Mouse (Mus musculus): ENCODE results near the gene Bet1. TPM values are rescaled to one million over a fixed set of nuclear protein-coding genes. Genes with fewer than 3 reads are reported as not detected.

Bet1 gene
- 77.3 and 80.3 TPM in 2 replicates for polyA plus RNA-seq (2015; fragmentation: Nextera tagmentation; extraction: Ambion mirVana)

DNA sequence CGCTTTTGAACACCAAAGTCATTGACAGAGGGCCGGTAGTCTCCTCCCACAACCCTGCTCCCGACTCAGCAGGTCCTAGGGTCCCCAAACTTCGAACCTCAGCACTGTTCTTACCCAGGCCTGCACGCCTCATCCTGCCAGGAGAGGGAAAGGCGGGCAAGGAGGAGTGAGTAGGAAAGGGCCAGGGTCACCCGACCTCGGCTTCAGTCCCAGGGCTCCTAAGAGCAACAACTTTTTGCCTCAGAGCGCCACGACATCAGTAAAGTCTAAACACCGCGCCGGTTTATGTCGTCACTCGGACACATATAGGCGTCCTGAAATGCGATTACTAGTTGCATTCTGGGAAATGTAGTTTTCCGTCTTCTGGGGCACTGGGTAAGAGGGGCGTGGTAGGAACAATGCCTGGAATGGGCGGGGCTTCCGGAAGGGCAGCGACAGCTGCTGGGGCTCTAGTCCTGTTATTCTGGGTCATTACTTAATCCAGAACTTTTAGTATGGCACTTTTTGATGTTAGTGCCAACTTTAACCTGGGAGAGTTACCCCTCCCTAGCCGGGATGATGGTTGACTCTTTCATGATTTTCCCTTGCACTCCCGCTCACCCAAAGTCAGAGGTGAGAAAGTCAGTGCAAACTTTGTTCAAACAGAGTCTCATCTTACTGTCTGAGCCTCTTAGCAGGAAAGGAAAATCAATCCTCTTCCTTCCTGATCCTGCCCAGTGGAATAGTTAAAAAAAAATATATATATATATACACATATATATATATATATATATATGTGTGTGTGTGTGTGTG lies at the start of gene Bet1:
TSS of gene Bet1 (minus strand) at position 310 of the 792 bp plus-strand sequence.
- peak within 1 kb of the TSS; percentile 71 for H3K4me3 ChIP-seq
- H3K36me3 ChIP-seq, result no peaks in the 10 kb centered on the region
- H3K27me3 ChIP-seq, result no peaks in the 10 kb centered on the region
- H3K4me1 ChIP-seq, result no peaks in the 10 kb centered on the region
- H3K9ac ChIP-seq, result peak within 1 kb of the TSS; percentile 77
- H3K27ac ChIP-seq, result peak within 1 kb of the TSS; percentile 41; the same call in 1 of the 2 replicates
- no peaks in the 10 kb centered on the region for H3K9me3 ChIP-seq
- WGBS, result 2% methylated on average over 24 of the region's 24 CpGs
- H3K4me2 ChIP-seq, result peak within 1 kb of the TSS; percentile 61
- peak; percentile 99 for ATAC-seq (ENCODE audit: borderline replicate concordance, extremely low read depth, low FRiP score, low TSS enrichment)

GRCm38 (mm10) chr6:4132239-4132638 lies 45.5 kb upstream of the Bet1 start:
- Histone ChIP-seq H3K4me1 (no peaks in the 10 kb centered on the region), H3K4me2 (no peak overlapping the region), H3K27me3 (no peaks in the 10 kb centered on the region), H3K36me3 (no peaks in the 10 kb centered on the region), H3K9ac (no peak overlapping the region), H3K27ac (no peak overlapping the region), H3K4me3 (no peak overlapping the region), H3K9me3 (no peaks in the 10 kb centered on the region)
- 69% methylated on average over 7 of the region's 7 CpGs for WGBS
- ATAC-seq (ENCODE audit: borderline replicate concordance, extremely low read depth, low FRiP score, low TSS enrichment), result no peak

GRCm38 (mm10) chr6:4131149-4131548 lies 44.4 kb upstream of the Bet1 start:
- Histone ChIP-seq H3K4me1 (no peaks in the 10 kb centered on the region), H3K4me3 (no peak overlapping the region), H3K27ac (no peak overlapping the region), H3K9ac (no peak overlapping the region), H3K9me3 (no peaks in the 10 kb centered on the region), H3K36me3 (no peaks in the 10 kb centered on the region), H3K4me2 (no peak overlapping the region), H3K27me3 (no peaks in the 10 kb centered on the region)
- WGBS, result 69% methylated on average over 2 of the region's 2 CpGs
- no peak for ATAC-seq (ENCODE audit: borderline replicate concordance, extremely low read depth, low FRiP score, low TSS enrichment)

DNA sequence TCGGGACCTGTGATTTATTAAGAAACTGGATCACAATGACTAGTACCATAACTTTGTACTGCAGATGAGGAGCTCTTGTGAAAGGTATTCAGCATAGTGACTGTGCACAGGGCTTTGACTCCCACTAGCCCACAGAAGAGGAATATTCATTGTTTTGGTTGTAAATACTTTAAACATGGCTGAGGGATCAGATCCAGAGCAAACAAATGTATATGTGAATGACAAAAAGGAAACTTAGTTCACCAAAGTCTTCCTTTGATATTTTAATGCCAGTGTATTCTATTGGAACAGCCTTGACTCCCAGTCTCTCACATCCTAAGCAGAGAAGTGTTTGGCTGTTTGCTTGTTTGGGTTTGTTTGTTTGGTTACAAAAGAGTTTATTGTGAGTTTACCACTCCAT lies 31.8 kb upstream of the Bet1 start:
- ATAC-seq (ENCODE audit: borderline replicate concordance, extremely low read depth, low FRiP score, low TSS enrichment), result no peak
- no peak overlapping the region for H3K4me2 ChIP-seq
- no peak overlapping the region for H3K9ac ChIP-seq
- no peaks in the 10 kb centered on the region for H3K4me1 ChIP-seq
- H3K4me3 ChIP-seq, result no peak overlapping the region
- 75% methylated on average over 1 of the region's 1 CpGs for WGBS
- H3K27me3 ChIP-seq, result no peaks in the 10 kb centered on the region
- no peak overlapping the region for H3K27ac ChIP-seq
- no peaks in the 10 kb centered on the region for H3K9me3 ChIP-seq
- H3K36me3 ChIP-seq, result no peaks in the 10 kb centered on the region

DNA sequence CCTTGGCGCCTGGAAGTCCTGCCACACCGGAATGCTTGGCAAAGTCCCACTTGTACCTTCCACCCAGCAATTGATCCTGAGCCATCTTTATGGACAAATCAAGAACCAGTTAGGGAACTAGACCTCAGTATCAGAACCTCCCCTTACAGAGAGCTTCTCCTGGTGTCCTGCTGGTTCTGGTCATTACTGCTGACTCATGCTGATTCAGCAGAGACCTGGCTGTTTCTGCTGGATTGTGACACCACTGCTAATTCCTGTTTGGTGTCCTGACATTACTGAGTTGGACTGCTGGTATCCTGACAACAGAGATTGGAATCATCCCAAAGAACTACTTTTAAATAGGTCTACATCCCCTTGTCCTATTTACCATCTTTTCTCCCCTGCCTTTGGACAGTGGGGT lies 3.7 kb upstream of the Bet1 start:
- Histone ChIP-seq H3K9me3 (no peaks in the 10 kb centered on the region), H3K27me3 (no peaks in the 10 kb centered on the region), H3K4me3 (no peak overlapping the region), H3K27ac (no peak overlapping the region), H3K4me1 (no peaks in the 10 kb centered on the region), H3K9ac (no peak overlapping the region), H3K4me2 (no peak overlapping the region), H3K36me3 (no peaks in the 10 kb centered on the region)
- no peak for ATAC-seq (ENCODE audit: borderline replicate concordance, extremely low read depth, low FRiP score, low TSS enrichment)
- 71% methylated on average over 2 of the region's 2 CpGs for WGBS

DNA sequence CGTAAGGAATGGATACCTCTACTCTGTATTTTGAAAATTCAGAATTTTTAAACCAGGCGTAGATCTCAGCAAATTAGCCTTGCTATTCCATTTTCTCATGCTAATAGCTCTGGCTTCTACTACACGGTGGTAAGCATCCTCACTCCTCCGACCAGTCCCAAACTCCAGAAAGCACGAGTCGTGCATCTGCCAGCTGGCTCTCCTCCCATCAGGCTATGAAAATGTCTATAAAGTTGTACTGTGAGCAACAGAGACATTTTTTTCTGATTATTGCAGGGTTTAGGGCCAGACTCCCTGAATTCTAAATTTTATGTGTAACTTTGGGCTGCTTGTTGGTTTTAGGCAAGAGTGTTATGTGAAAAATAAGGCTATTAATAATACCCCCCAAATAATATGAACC lies 14.5 kb downstream of the Bet1 start:
- Histone ChIP-seq H3K36me3 (no peaks in the 10 kb centered on the region), H3K9ac (no peak overlapping the region), H3K4me3 (no peak overlapping the region), H3K4me2 (no peak overlapping the region), H3K4me1 (no peaks in the 10 kb centered on the region), H3K27me3 (no peaks in the 10 kb centered on the region), H3K9me3 (no peaks in the 10 kb centered on the region), H3K27ac (no peak overlapping the region)
- 66% methylated on average over 6 of the region's 6 CpGs for WGBS
- ATAC-seq (ENCODE audit: borderline replicate concordance, extremely low read depth, low FRiP score, low TSS enrichment), result 0 out of 2 replicates have a peak, but pooled peaks have one; percentile 35

DNA sequence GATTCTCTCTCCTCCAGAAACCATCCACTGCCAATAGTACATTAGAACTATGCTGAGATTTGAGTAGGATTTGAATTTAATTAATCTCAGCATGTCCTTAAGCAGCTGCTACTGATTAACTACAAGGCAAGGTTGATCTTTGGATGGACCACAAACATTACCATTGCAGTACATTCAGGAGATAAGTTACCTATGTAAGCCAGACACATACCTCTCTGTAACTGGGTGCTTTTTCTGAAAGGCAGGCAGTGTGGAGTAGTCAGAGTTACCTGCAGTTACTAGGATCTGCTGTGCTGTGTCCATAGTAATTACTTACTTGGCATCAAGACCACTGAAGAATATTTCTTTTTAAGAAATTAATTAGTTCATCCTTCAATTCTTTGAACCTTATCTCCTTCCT lies 17.1 kb downstream of the Bet1 start:
- no peaks in the 10 kb centered on the region for H3K9me3 ChIP-seq
- H3K27me3 ChIP-seq, result no peaks in the 10 kb centered on the region
- no peak overlapping the region for H3K4me3 ChIP-seq
- H3K4me2 ChIP-seq, result no peak overlapping the region
- H3K36me3 ChIP-seq, result no peaks in the 10 kb centered on the region
- ATAC-seq (ENCODE audit: borderline replicate concordance, extremely low read depth, low FRiP score, low TSS enrichment), result no peak
- no peaks in the 10 kb centered on the region for H3K4me1 ChIP-seq
- H3K27ac ChIP-seq, result no peak overlapping the region
- H3K9ac ChIP-seq, result no peak overlapping the region

- no peaks in the 10 kb centered on the region for H3K4me1 ChIP-seq
- H3K27me3 ChIP-seq, result no peaks in the 10 kb centered on the region
- 89% methylated on average over 4 of the region's 4 CpGs for whole genome bisulfite sequencing
- H3K4me2 ChIP-seq, result no peak overlapping the region
- H3K36me3 ChIP-seq, result no peaks in the 10 kb centered on the region
- no peak overlapping the region for H3K27ac ChIP-seq
- H3K9me3 ChIP-seq, result no peaks in the 10 kb centered on the region
- H3K4me3 ChIP-seq, result no peak overlapping the region
- no peak overlapping the region for H3K9ac ChIP-seq
- no peak for ATAC-seq (ENCODE audit: borderline replicate concordance, extremely low read depth, low FRiP score, low TSS enrichment)
Observed at GRCm38 (mm10) chr6:4054387-4054786, 32.4 kb downstream of the Bet1 start.

DNA sequence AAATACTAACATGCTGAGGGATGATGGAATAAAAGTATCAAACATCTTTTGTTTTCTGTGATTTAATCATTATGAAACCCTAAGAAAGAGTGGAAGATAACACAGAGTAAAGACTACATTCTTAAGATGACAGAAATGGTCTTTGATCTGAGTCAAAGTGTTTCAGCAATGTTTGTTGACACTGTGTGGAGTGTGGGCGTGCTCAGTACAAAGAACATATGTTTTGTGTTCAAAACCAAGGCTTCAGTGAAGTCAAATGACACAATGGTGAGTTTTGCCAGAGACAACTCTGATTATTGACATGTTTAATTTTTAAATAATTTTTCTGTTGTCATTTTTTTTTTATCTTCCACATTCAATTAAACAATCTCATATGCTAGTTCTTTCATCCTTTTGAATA lies 33.9 kb downstream of the Bet1 start:
- H3K4me2 ChIP-seq, result no peak overlapping the region
- peak; percentile 83; the same call in 1 of the 2 replicates for ATAC-seq (ENCODE audit: borderline replicate concordance, extremely low read depth, low FRiP score, low TSS enrichment)
- WGBS, result 9% methylated on average over 1 of the region's 1 CpGs

DNA sequence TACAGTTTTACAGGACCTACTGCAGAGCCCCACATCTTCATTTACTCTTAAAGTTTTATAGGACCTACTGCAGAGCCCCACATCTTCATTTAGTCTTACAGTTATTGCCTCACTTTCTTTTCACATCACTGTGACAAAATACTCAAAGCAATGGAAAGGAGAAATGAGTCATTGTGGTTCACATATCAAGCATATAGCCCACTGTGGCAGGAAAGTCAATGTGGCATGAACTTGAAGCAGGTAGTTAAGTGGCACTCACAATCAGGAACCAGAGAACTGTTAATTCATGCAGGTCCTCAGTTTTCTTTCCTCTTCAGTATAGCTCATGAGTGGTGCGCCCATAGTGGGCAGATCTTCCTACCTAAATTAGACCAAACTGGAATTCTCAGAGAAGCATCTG lies 39.6 kb downstream of the Bet1 start:
- no peak overlapping the region for H3K9ac ChIP-seq
- H3K4me1 ChIP-seq, result no peaks in the 10 kb centered on the region
- no peak overlapping the region for H3K4me3 ChIP-seq
- no peaks in the 10 kb centered on the region for H3K27me3 ChIP-seq
- no peaks in the 10 kb centered on the region for H3K36me3 ChIP-seq
- no peak overlapping the region for H3K4me2 ChIP-seq
- H3K9me3 ChIP-seq, result no peaks in the 10 kb centered on the region
- WGBS, result 92% methylated on average over 1 of the region's 1 CpGs
- ATAC-seq (ENCODE audit: borderline replicate concordance, extremely low read depth, low FRiP score, low TSS enrichment), result no peak
- H3K27ac ChIP-seq, result no peak overlapping the region

More for the DNA sequence above, 33.9 kb downstream of the Bet1 start:
- Histone ChIP-seq H3K9ac (no peak overlapping the region), H3K4me3 (no peak overlapping the region), H3K36me3 (no peaks in the 10 kb centered on the region), H3K27ac (no peak overlapping the region), H3K9me3 (no peaks in the 10 kb centered on the region), H3K27me3 (no peaks in the 10 kb centered on the region), H3K4me1 (no peaks in the 10 kb centered on the region)

GRCm38 (mm10) chr6:4041821-4042220 lies 45.0 kb downstream of the Bet1 start:
- 74% methylated on average over 1 of the region's 1 CpGs for WGBS
- H3K27me3 ChIP-seq, result no peaks in the 10 kb centered on the region
- H3K4me3 ChIP-seq, result no peak overlapping the region
- no peaks in the 10 kb centered on the region for H3K36me3 ChIP-seq
- no peak overlapping the region for H3K4me2 ChIP-seq
- no peak overlapping the region for H3K27ac ChIP-seq
- no peak overlapping the region for H3K9ac ChIP-seq
- no peaks in the 10 kb centered on the region for H3K4me1 ChIP-seq
- no peaks in the 10 kb centered on the region for H3K9me3 ChIP-seq
- ATAC-seq (ENCODE audit: borderline replicate concordance, extremely low read depth, low FRiP score, low TSS enrichment), result no peak

DNA sequence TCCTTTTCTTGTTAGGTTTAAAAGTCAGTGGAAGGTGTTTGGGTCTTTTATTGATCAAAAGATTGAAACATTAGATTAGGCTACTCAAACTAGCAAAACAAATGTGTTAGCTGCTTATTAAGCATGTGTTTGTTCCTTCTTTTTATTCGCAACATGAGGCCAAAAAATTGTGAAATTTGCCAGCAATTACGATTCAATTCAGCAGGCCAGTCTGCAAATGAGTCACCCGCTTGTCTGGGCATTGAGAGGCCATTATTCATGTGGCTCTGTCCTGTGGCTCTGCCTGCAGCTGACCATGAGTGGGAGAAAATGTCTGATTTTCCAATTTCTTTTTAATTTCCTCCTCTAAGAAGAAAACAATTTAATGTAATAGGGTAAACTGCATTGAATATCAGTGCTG lies 55.8 kb downstream of the Bet1 start:
- Histone ChIP-seq H3K4me2 (no peak overlapping the region), H3K27ac (no peak overlapping the region), H3K4me3 (no peak overlapping the region), H3K4me1 (no peaks in the 10 kb centered on the region), H3K36me3 (no peaks in the 10 kb centered on the region), H3K27me3 (no peaks in the 10 kb centered on the region), H3K9ac (no peak overlapping the region), H3K9me3 (no peaks in the 10 kb centered on the region)
- 78% methylated on average over 3 of the region's 3 CpGs for WGBS
- no peak for ATAC-seq (ENCODE audit: borderline replicate concordance, extremely low read depth, low FRiP score, low TSS enrichment)
